Mouse (Mus musculus): Measurements from ENCODE around the gene Ttc25. TPM values are rescaled to one million over a fixed set of nuclear protein-coding genes. Genes with fewer than 3 reads are reported as not detected.

The Ttc25 gene
- polyA plus RNA-seq, 1 experiment from 2014 or later: 1.1 TPM

DNA sequence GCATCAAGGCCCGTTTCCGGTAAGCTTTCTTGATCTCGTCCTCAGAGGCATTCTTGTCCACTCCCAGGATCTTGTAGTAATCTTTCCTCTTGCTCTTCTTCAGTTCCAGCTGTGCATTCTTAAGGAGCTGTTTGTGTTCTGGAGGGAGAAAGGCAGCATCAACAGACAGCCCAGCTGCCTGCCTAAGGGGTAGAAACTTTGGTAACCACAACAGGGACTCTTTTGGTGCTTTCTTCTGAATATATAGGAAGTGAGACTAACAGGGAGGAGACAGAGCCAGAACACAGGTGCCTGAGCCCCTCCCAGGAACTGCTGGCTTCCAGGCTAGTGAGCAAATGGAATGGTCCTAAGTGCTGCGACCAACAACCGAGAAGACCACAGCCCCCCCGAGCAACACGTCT, 39.2 kb downstream of the Ttc25 start:
- H3K4me2 ChIP-seq (replicated peaks; ENCODE audit: low read depth, low read length): no peak overlapping the region
- H3K27me3 ChIP-seq (ENCODE audit: insufficient read depth, low read length): no peaks in the 10 kb centered on the region
- H3K9me3 ChIP-seq (ENCODE audit: low read length): no peaks in the 10 kb centered on the region
- no peaks in the 10 kb centered on the region for H3K4me1 ChIP-seq (ENCODE audit: insufficient read depth, low read length)
- H3K27ac ChIP-seq (ENCODE audit: low read length): no peak overlapping the region
- H3K4me3 ChIP-seq (ENCODE audit: low read length): no peak overlapping the region
- H3K9ac ChIP-seq (replicated peaks; ENCODE audit: low read length): no peak overlapping the region
- ATAC-seq (ENCODE audit: low FRiP score, low TSS enrichment): no peak
- WGBS: 89% methylated on average over 7 of the region's 7 CpGs
- peaks cover 88% of the 10 kb centered on the region for H3K36me3 ChIP-seq (ENCODE audit: insufficient read depth, low read length)

DNA sequence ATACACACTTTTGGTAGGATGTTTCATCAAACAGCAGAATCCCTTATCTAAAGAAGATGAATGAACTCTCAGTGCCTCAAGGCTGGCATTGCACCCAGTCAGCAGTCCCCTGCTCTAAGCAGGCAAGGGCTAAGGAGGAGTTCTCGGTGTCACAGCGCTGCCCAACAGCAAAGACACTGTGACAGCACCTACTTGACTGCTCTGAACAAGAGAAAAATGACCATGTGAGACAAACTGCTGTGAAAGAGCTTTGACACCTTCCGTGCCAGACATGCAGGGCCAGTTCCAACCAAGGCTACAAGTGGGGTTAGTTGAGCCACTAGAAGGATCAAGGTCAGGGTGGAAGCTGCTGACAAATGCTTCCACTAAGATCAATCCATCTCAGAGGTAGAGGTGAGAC, 39.7 kb downstream of the Ttc25 start:
- WGBS: 100% methylated on average over 3 of the region's 3 CpGs
- peaks cover 94% of the 10 kb centered on the region for H3K36me3 ChIP-seq (ENCODE audit: insufficient read depth, low read length)
- H3K9me3 ChIP-seq (ENCODE audit: low read length): no peaks in the 10 kb centered on the region
- ATAC-seq (ENCODE audit: low FRiP score, low TSS enrichment): no peak
- H3K9ac ChIP-seq (replicated peaks; ENCODE audit: low read length): no peak overlapping the region
- H3K27me3 ChIP-seq (ENCODE audit: insufficient read depth, low read length): no peaks in the 10 kb centered on the region
- H3K4me2 ChIP-seq (replicated peaks; ENCODE audit: low read depth, low read length): no peak overlapping the region
- H3K27ac ChIP-seq (ENCODE audit: low read length): no peak overlapping the region
- H3K4me3 ChIP-seq (ENCODE audit: low read length): no peak overlapping the region
- H3K4me1 ChIP-seq (ENCODE audit: insufficient read depth, low read length): no peaks in the 10 kb centered on the region

DNA sequence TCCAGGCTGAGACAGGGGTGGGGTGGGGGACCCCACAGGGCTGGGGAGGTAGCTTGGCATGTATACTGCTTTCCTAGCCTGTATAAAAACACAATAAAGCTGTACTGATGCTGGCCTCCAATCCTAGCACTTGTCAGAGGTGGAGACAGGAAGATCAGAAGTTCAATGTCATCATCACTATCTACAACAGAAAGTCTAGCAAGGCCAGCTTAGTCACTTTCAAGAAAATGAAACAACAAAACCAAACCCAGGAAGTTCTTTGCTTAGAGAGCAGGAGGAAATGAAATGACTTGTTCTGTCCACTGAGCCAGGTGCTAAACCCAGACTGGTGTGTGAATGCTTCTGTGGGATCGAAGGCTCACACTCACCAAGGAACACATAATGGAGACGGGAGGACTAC, 43.1 kb downstream of the Ttc25 start:
- WGBS: 98% methylated on average over 2 of the region's 2 CpGs

DNA sequence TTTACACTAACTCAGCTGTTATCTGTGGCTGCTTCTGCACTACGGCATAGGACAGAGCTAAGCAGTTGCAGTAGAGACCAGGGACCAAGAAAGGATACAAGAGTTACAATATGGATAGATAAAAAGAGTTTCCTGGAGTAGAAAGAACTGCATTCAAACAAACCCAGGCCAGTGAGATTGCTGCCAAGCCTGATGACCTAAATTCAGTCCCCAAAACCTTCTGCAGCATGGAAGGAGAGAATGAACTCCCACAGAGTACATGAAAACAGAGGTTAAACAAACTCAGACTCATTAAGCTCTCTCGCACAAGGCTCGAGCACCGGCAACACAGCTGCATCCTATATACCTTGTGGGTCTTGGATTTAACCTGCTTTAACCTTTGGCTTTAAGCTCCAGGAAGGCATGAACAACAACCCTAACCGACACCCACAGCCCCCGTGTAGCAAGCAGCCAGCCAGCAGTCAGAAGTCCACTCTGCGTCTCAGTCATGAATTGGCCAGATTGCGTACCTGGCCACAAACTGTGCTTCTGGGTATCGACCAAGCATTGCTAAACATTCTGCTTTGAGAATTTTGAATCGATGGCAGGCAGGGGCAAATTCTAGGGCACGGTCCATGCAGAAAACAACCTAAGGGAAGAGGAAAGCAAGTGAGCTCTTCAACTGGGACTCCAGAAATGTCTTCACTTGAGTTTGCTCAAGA, 47.1 kb downstream of the Ttc25 start:
- Histone ChIP-seq H3K27ac (ENCODE audit: low read length) (no peak overlapping the region), H3K9ac (replicated peaks; ENCODE audit: low read length) (no peak overlapping the region), H3K4me3 (ENCODE audit: low read length) (no peak overlapping the region), H3K4me2 (replicated peaks; ENCODE audit: low read depth, low read length) (no peak overlapping the region), H3K4me1 (ENCODE audit: insufficient read depth, low read length) (no peaks in the 10 kb centered on the region), H3K9me3 (ENCODE audit: low read length) (no peaks in the 10 kb centered on the region), H3K27me3 (ENCODE audit: insufficient read depth, low read length) (no peaks in the 10 kb centered on the region), H3K36me3 (ENCODE audit: insufficient read depth, low read length) (peaks cover 79% of the 10 kb centered on the region)
- ATAC-seq (ENCODE audit: low FRiP score, low TSS enrichment): no peak
- 77% methylated on average over 11 of the region's 11 CpGs for WGBS

More for the DNA sequence above, 43.1 kb downstream of the Ttc25 start:
- Histone ChIP-seq H3K4me1 (ENCODE audit: insufficient read depth, low read length) (no peaks in the 10 kb centered on the region), H3K9me3 (ENCODE audit: low read length) (no peaks in the 10 kb centered on the region), H3K36me3 (ENCODE audit: insufficient read depth, low read length) (peaks cover 92% of the 10 kb centered on the region), H3K27ac (ENCODE audit: low read length) (no peak overlapping the region), H3K9ac (replicated peaks; ENCODE audit: low read length) (no peak overlapping the region), H3K4me2 (replicated peaks; ENCODE audit: low read depth, low read length) (no peak overlapping the region), H3K27me3 (ENCODE audit: insufficient read depth, low read length) (no peaks in the 10 kb centered on the region), H3K4me3 (ENCODE audit: low read length) (no peak overlapping the region)
- no peak for ATAC-seq (ENCODE audit: low FRiP score, low TSS enrichment)

DNA sequence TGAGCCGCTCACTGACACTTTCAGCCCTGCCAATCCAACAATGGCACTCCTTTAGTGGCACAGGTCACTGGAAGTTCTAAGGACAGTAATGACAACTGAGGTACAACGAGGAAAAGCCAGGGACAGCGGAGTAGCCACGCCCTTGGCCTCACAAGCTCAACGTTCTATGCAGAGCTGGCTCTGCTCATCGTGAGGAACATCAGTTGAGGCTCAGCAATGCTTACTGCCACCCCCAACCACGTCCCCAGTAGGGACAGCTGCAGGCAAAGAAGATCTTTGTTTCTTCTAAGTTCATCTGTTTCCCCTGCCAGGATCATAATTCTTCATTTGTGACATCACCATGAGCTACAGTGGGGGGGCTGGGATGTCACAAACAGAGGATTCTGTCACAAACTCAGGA, 49.2 kb downstream of the Ttc25 start:
- no peak overlapping the region for H3K9ac ChIP-seq (replicated peaks; ENCODE audit: low read length)
- H3K9me3 ChIP-seq (ENCODE audit: low read length): no peaks in the 10 kb centered on the region
- no peak overlapping the region for H3K27ac ChIP-seq (ENCODE audit: low read length)
- peaks cover 81% of the 10 kb centered on the region for H3K36me3 ChIP-seq (ENCODE audit: insufficient read depth, low read length)
- no peaks in the 10 kb centered on the region for H3K4me1 ChIP-seq (ENCODE audit: insufficient read depth, low read length)
- 88% methylated on average over 7 of the region's 7 CpGs for WGBS
- no peak overlapping the region for H3K4me3 ChIP-seq (ENCODE audit: low read length)
- no peak for ATAC-seq (ENCODE audit: low FRiP score, low TSS enrichment)
- no peaks in the 10 kb centered on the region for H3K27me3 ChIP-seq (ENCODE audit: insufficient read depth, low read length)
- H3K4me2 ChIP-seq (replicated peaks; ENCODE audit: low read depth, low read length): no peak overlapping the region

DNA sequence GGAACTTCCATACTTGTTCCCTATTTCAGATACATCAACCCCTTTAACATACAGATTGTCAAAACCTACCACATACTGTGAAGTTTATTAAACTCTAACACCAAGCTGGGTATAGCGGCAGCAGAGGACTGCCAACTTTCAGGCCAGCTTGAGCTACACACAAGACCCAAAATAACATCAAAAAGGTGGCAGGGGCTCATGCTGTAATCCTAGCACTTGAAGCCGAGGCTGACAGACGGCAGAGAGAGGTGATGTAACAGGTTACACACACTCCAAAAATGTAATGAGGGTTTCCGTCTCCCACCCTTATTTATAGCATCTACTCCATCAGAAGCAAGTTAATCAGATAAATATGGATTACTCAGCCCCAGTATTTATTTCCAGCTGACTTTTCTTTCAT, 50.1 kb downstream of the Ttc25 start:
- peaks cover 81% of the 10 kb centered on the region for H3K36me3 ChIP-seq (ENCODE audit: insufficient read depth, low read length)
- no peak overlapping the region for H3K4me3 ChIP-seq (ENCODE audit: low read length)
- no peak overlapping the region for H3K9ac ChIP-seq (replicated peaks; ENCODE audit: low read length)
- no peaks in the 10 kb centered on the region for H3K9me3 ChIP-seq (ENCODE audit: low read length)
- no peaks in the 10 kb centered on the region for H3K27me3 ChIP-seq (ENCODE audit: insufficient read depth, low read length)
- H3K4me2 ChIP-seq (replicated peaks; ENCODE audit: low read depth, low read length): no peak overlapping the region
- no peak overlapping the region for H3K27ac ChIP-seq (ENCODE audit: low read length)
- no peak for ATAC-seq (ENCODE audit: low FRiP score, low TSS enrichment)
- 86% methylated on average over 4 of the region's 4 CpGs for WGBS
- no peaks in the 10 kb centered on the region for H3K4me1 ChIP-seq (ENCODE audit: insufficient read depth, low read length)

- Histone ChIP-seq H3K4me1 (ENCODE audit: insufficient read depth, low read length) (no peaks in the 10 kb centered on the region), H3K27me3 (ENCODE audit: insufficient read depth, low read length) (no peaks in the 10 kb centered on the region), H3K36me3 (ENCODE audit: insufficient read depth, low read length) (peaks cover 67% of the 10 kb centered on the region), H3K9me3 (ENCODE audit: low read length) (no peaks in the 10 kb centered on the region), H3K27ac (ENCODE audit: low read length) (no peak overlapping the region), H3K4me3 (ENCODE audit: low read length) (no peak overlapping the region), H3K9ac (replicated peaks; ENCODE audit: low read length) (no peak overlapping the region), H3K4me2 (replicated peaks; ENCODE audit: low read depth, low read length) (no peak overlapping the region)
- 53% methylated on average over 4 of the region's 4 CpGs for WGBS
- no peak for ATAC-seq (ENCODE audit: low FRiP score, low TSS enrichment)
These were observed 52.7 kb downstream of the Ttc25 start for GRCm38 (mm10) chr11:100598074-100598473.

DNA sequence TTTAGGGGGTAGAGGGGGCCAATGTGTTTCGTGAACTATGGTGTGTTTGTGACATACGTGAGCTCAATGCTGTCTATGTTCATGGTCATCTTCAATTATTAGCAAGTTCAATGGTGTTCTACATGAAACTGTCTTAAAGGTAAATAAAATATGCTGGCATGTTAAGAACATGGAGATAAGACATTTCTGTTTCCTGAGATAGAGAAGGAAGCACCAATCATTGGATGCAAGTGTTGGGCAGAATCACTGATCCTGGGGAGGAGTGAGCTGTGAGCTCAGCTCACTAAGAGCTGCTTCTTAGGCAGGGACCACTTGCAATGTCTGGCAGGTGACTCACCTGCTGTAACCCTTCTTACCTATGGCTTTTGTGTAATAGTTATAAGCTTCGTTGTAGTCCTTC, 56.0 kb downstream of the Ttc25 start:
- Histone ChIP-seq H3K4me1 (ENCODE audit: insufficient read depth, low read length) (no peaks in the 10 kb centered on the region; the same call in 1 of the 2 replicates), H3K27ac (ENCODE audit: low read length) (no peak overlapping the region), H3K9ac (replicated peaks; ENCODE audit: low read length) (no peak overlapping the region), H3K36me3 (ENCODE audit: insufficient read depth, low read length) (peaks cover 52% of the 10 kb centered on the region), H3K9me3 (ENCODE audit: low read length) (no peaks in the 10 kb centered on the region), H3K4me3 (ENCODE audit: low read length) (no peak overlapping the region), H3K4me2 (replicated peaks; ENCODE audit: low read depth, low read length) (no peak overlapping the region), H3K27me3 (ENCODE audit: insufficient read depth, low read length) (no peaks in the 10 kb centered on the region)
- 88% methylated on average over 3 of the region's 3 CpGs for WGBS
- ATAC-seq (ENCODE audit: low FRiP score, low TSS enrichment): no peak

GRCm38 (mm10) chr11:100603155-100603554, 57.7 kb downstream of the Ttc25 start:
- Histone ChIP-seq H3K9ac (replicated peaks; ENCODE audit: low read length) (no peak overlapping the region), H3K27ac (ENCODE audit: low read length) (no peak overlapping the region), H3K4me2 (replicated peaks; ENCODE audit: low read depth, low read length) (no peak overlapping the region), H3K9me3 (ENCODE audit: low read length) (no peaks in the 10 kb centered on the region), H3K4me3 (ENCODE audit: low read length) (no peak overlapping the region), H3K4me1 (ENCODE audit: insufficient read depth, low read length) (no peaks in the 10 kb centered on the region; the same call in 1 of the 2 replicates), H3K36me3 (ENCODE audit: insufficient read depth, low read length) (peaks cover 35% of the 10 kb centered on the region), H3K27me3 (ENCODE audit: insufficient read depth, low read length) (no peaks in the 10 kb centered on the region)
- 85% methylated on average over 9 of the region's 9 CpGs for WGBS
- ATAC-seq (ENCODE audit: low FRiP score, low TSS enrichment): no peak

GRCm38 (mm10) chr11:100603813-100604212, 58.4 kb downstream of the Ttc25 start:
- Histone ChIP-seq H3K4me1 (ENCODE audit: insufficient read depth, low read length) (no peaks in the 10 kb centered on the region; the same call in 1 of the 2 replicates), H3K9me3 (ENCODE audit: low read length) (no peaks in the 10 kb centered on the region), H3K9ac (replicated peaks; ENCODE audit: low read length) (no peak overlapping the region), H3K36me3 (ENCODE audit: insufficient read depth, low read length) (peaks cover 28% of the 10 kb centered on the region), H3K4me3 (ENCODE audit: low read length) (no peak overlapping the region), H3K27me3 (ENCODE audit: insufficient read depth, low read length) (no peaks in the 10 kb centered on the region), H3K4me2 (replicated peaks; ENCODE audit: low read depth, low read length) (no peak overlapping the region), H3K27ac (ENCODE audit: low read length) (no peak overlapping the region)
- WGBS: 72% methylated on average over 8 of the region's 8 CpGs
- no peak for ATAC-seq (ENCODE audit: low FRiP score, low TSS enrichment)
